Mouse (Mus musculus) macrophage (primary cell): ENCODE results near the gene Rnase4. TPM values are rescaled to one million over a fixed set of nuclear protein-coding genes. Genes with fewer than 3 reads are reported as not detected.
"Not testable (repeated sequence)": the region's sequence is repeated elsewhere in the genome, so short reads cannot be mapped to it uniquely, and the experiment has no call there.

ENCODE experiments used
- H3K27ac ChIP-seq: fragments of 350-480 bp; formaldehyde crosslinking; 2 replicates; pipeline ENCODE4 v1.9.0; 2021
- H3K36me3 ChIP-seq: fragments of 350-480 bp; formaldehyde crosslinking; 2 replicates; pipeline ENCODE4 v1.9.0; 2021; ENCODE audit errors: inconsistent target
- H3K4me3 ChIP-seq: fragments of 350-480 bp; formaldehyde crosslinking; 2 replicates; pipeline ENCODE4 v1.9.0; 2021; ENCODE audit errors: inconsistent target
- H3K79me2 ChIP-seq: fragments of 350-480 bp; formaldehyde crosslinking; 2 replicates; pipeline ENCODE4 v1.9.0; 2021; ENCODE audit errors: inconsistent target
- WGBS: methylation state at CpG from one replicate; pipeline ENCODE4 v1.1.7; 2026; ENCODE audit warnings: inconsistent platforms; ENCODE audit not compliant: missing documents; 5-methylcytosine and 5-hydroxymethylcytosine counted together
- polyA plus RNA-seq: library from polyadenylated mRNA; stranded (reverse); fragments of 250-400 nt; gene quantifications from 3 replicates; pipeline ENCODE4 v1.2.4, GENCODE M21; 2018; ENCODE audit warnings: inconsistent platforms

The Rnase4 gene
- polyA plus RNA-seq, 1 experiment from 2014 or later, result 71.8 TPM

GRCm38 (mm10) chr14:51095736-51096524 is 5.1 kb downstream of the Rnase4 start:
- Histone ChIP-seq H3K4me3 (no peak overlapping the region), H3K79me2 (peaks cover 67% of the 10 kb centered on the region), H3K36me3 (no peaks in the 10 kb centered on the region), H3K27ac (peak overlapping the region; percentile 98)
- 45% methylated on average over 9 of the region's 9 CpGs for WGBS

GRCm38 (mm10) chr14:51098300-51098699 is 7.4 kb downstream of the Rnase4 start:
- not testable (repeated sequence) for H3K4me3 ChIP-seq, H3K27ac ChIP-seq, H3K36me3 ChIP-seq
- WGBS, result 19% methylated on average over 1 of the region's 1 CpGs
- H3K79me2 ChIP-seq, result peaks cover 48% of the 10 kb centered on the region

GRCm38 (mm10) chr14:51098921-51099320 is 8.0 kb downstream of the Rnase4 start:
- 95% methylated on average over 11 of the region's 11 CpGs for WGBS
- H3K4me3 ChIP-seq, result no peak overlapping the region
- H3K36me3 ChIP-seq, result peaks cover 6% of the 10 kb centered on the region; the same call in 1 of the 2 replicates
- no peak overlapping the region for H3K27ac ChIP-seq
- H3K79me2 ChIP-seq, result peaks cover 48% of the 10 kb centered on the region

GRCm38 (mm10) chr14:51101284-51101683 is 10.4 kb downstream of the Rnase4 start:
- H3K27ac ChIP-seq, result no peak overlapping the region
- 90% methylated on average over 9 of the region's 9 CpGs for WGBS
- peaks cover 16% of the 10 kb centered on the region; the same call in 1 of the 2 replicates for H3K36me3 ChIP-seq
- H3K79me2 ChIP-seq, result peaks cover 45% of the 10 kb centered on the region
- H3K4me3 ChIP-seq, result no peak overlapping the region

GRCm38 (mm10) chr14:51103217-51103616 is 12.3 kb downstream of the Rnase4 start:
- Histone ChIP-seq H3K36me3 (peaks cover 16% of the 10 kb centered on the region; the same call in 1 of the 2 replicates), H3K4me3 (no peak overlapping the region), H3K27ac (no peak overlapping the region), H3K79me2 (peaks cover 26% of the 10 kb centered on the region)
- WGBS, result 95% methylated on average over 3 of the region's 3 CpGs

GRCm38 (mm10) chr14:51104366-51104765 is 13.5 kb downstream of the Rnase4 start:
- no peak overlapping the region for H3K4me3 ChIP-seq
- peaks cover 16% of the 10 kb centered on the region; the same call in 1 of the 2 replicates for H3K36me3 ChIP-seq
- H3K79me2 ChIP-seq, result peaks cover 15% of the 10 kb centered on the region
- WGBS, result 83% methylated on average over 2 of the region's 2 CpGs
- no peak overlapping the region for H3K27ac ChIP-seq

- H3K36me3 ChIP-seq, result peaks cover 12% of the 10 kb centered on the region; the same call in 1 of the 2 replicates
- no peak overlapping the region for H3K4me3 ChIP-seq
- H3K27ac ChIP-seq, result no peak overlapping the region
- no peaks in the 10 kb centered on the region for H3K79me2 ChIP-seq
These were observed 15.6 kb downstream of the Rnase4 start for GRCm38 (mm10) chr14:51106449-51106967.

GRCm38 (mm10) chr14:51111966-51112365 is 21.1 kb downstream of the Rnase4 start:
- no peaks in the 10 kb centered on the region for H3K79me2 ChIP-seq
- H3K36me3 ChIP-seq, result no peaks in the 10 kb centered on the region
- H3K4me3 ChIP-seq, result no peak overlapping the region
- 60% methylated on average over 3 of the region's 3 CpGs for WGBS
- no peak overlapping the region for H3K27ac ChIP-seq

- H3K4me3 ChIP-seq, result no peak overlapping the region
- WGBS, result 89% methylated on average over 9 of the region's 9 CpGs
- no peak overlapping the region for H3K27ac ChIP-seq
- no peaks in the 10 kb centered on the region for H3K79me2 ChIP-seq
- H3K36me3 ChIP-seq, result no peaks in the 10 kb centered on the region
These were observed 22.6 kb downstream of the Rnase4 start for GRCm38 (mm10) chr14:51113476-51113875.

- no peaks in the 10 kb centered on the region for H3K36me3 ChIP-seq
- no peak within 1 kb of the TSS for H3K27ac ChIP-seq
- WGBS, result 86% methylated on average over 12 of the region's 12 CpGs
- no peak within 1 kb of the TSS for H3K4me3 ChIP-seq
- no peaks in the 10 kb centered on the region for H3K79me2 ChIP-seq
These were observed 23.2 kb downstream of the Rnase4 start, which contains the start of gene Eddm3b for GRCm38 (mm10) chr14:51113916-51114560. Gene Eddm3b, plus strand, starts transcription at chr14:51114426.

- Histone ChIP-seq H3K79me2 (no peaks in the 10 kb centered on the region), H3K27ac (no peak overlapping the region), H3K36me3 (no peaks in the 10 kb centered on the region), H3K4me3 (no peak overlapping the region)
- 94% methylated on average over 6 of the region's 6 CpGs for WGBS
These were observed 34.8 kb downstream of the Rnase4 start for GRCm38 (mm10) chr14:51125684-51126083.

GRCm38 (mm10) chr14:51127648-51128258 is 36.9 kb downstream of the Rnase4 start:
- Histone ChIP-seq H3K4me3 (no peak overlapping the region), H3K79me2 (no peaks in the 10 kb centered on the region), H3K27ac (peak overlapping the region; percentile 21; the same call in 1 of the 2 replicates), H3K36me3 (no peaks in the 10 kb centered on the region)
- 71% methylated on average over 2 of the region's 2 CpGs for WGBS

GRCm38 (mm10) chr14:51128775-51129623 is 38.1 kb downstream of the Rnase4 start:
- WGBS, result 15% methylated on average over 9 of the region's 9 CpGs
- Histone ChIP-seq H3K27ac (peak overlapping the region; percentile 80), H3K36me3 (no peaks in the 10 kb centered on the region), H3K79me2 (no peaks in the 10 kb centered on the region), H3K4me3 (peak overlapping the region; percentile 39)

- peak overlapping the region; percentile 39 for H3K4me3 ChIP-seq
- WGBS, result 35% methylated on average over 4 of the region's 4 CpGs
These were observed 38.7 kb downstream of the Rnase4 start for GRCm38 (mm10) chr14:51129624-51129975.

More at GRCm38 (mm10) chr14:51129624-51129975, 38.7 kb downstream of the Rnase4 start:
- Histone ChIP-seq H3K79me2 (no peaks in the 10 kb centered on the region), H3K36me3 (no peaks in the 10 kb centered on the region), H3K27ac (peak overlapping the region; percentile 80)
